Mouse (Mus musculus): Measurements from ENCODE around the gene Ahdc1.
"Not testable (repeated sequence)": the region's sequence is repeated elsewhere in the genome, so short reads cannot be mapped to it uniquely, and the experiment has no call there.

Gene Ahdc1

GRCm38 (mm10) chr4:132993553-132993952 is 17.5 kb upstream of the Ahdc1 start:
- peak; percentile 94 for DNase-seq (ENCODE audit: low read depth, low spot score)

DNA sequence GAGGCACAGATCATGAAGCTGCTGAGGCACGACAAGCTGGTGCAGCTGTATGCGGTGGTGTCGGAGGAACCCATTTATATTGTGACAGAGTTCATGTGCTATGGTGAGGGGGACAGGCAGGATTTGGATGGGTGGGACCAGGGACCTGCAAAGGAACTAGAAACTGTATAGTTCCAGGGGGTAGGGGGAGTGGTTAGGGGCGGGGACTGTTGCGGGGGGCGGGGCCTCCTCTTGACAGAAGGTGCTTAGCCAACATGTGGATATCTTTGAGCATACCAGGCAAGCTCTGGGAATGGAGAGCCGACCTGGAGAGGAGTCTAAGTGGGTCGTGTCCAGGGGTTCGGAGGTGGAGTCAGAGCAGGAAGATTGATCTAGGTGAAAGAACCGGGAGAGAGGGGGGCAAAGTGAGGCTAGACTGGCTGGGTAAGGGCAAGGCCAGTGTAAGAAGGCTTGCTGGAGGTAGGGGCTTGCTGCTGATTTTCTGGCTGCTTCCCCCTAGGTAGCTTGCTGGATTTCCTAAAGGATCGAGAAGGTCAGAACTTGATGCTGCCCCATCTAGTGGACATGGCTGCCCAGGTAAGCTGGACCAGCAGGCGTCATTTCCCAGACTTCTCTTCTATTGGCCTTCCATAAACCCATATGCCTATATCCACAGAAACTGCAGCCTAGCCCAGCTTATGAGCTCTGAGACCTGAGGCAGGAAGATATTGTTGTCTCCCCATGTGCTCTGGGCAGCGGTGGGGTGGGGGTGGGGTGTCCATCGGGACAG is 13.4 kb upstream of the Ahdc1 start:
- DNase-seq (ENCODE audit: low read depth, low spot score) = peak; percentile 71

- no peak for DNase-seq (ENCODE audit: low read depth, low spot score)
These were observed 8.2 kb upstream of the Ahdc1 start for GRCm38 (mm10) chr4:133002896-133003295.

DNA sequence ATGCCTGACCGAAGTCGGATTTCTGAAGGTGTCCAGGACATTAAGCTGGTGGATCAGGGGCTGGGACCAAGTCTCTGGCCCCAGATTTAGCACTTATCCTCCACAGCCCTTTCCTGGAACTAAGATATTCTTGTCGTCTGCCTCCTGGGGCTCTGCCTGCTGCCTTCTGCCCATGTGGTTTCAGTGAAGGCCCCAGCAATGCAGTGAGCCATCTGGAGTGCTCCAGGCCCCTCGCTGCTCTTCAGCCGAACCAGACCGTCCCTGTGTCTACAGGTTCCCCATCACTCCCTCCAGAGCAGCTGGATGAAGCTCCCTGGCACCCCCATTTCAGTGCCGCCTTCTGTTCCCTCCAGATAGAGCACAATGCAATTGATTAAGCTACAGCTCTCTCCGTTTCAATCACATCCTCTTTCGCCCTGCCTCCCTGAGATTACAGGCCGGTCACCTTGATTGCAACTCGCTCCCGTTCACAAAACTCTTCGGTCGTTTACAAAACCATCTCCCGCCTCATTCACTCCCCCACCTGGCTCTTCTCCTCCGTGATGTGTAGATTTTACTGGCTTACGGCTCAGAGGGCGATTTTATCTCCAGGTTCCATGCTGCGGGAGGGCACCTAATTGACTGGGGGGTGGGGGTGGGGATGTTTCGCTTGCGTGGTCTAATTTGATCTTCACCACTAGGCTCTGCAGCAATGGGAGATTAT is 7.6 kb upstream of the Ahdc1 start:
- DNase-seq (ENCODE audit: low read depth, low spot score) = no peak

GRCm38 (mm10) chr4:133005233-133005632 is 5.8 kb upstream of the Ahdc1 start:
- DNase-seq (ENCODE audit: low read depth, low spot score) = peak; percentile 90

DNA sequence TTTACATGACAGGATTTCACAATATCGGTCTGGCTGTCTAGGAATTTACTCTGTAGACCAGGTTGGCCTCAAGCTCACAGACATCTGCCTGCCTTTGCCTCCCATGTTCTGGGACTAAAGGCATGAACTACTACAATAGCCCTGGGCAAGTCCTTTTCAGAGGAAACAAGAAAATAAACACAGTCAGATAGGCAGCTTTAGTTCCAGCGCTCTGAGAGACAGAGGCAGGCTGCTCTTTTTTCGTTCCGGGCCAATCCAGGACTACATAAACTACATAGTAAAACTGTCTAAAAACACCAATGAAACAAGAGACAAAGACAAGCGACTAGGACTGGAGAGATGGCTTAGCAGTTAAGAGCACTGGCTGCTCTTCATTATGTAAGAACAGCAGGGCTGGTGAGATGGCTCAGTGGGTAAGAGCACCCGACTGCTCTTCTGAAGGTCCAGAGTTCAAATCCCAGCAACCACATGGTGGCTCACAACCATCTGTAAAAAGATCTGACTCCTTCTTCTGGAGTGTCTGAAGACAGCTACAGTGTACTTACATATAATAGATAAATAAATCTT is 5.1 kb upstream of the Ahdc1 start:
- not testable (repeated sequence) for DNase-seq (ENCODE audit: low read depth, low spot score)

GRCm38 (mm10) chr4:133007513-133008380 is 3.3 kb upstream of the Ahdc1 start:
- DNase-seq (ENCODE audit: low read depth, low spot score) = no peak

- no peak for DNase-seq (ENCODE audit: low read depth, low spot score)
These were observed 1.9 kb upstream of the Ahdc1 start for GRCm38 (mm10) chr4:133009131-133009530.

- no peak for DNase-seq (ENCODE audit: low read depth, low spot score)
These were observed 1.4 kb upstream of the Ahdc1 start for GRCm38 (mm10) chr4:133009676-133010075.

GRCm38 (mm10) chr4:133010611-133011010 is 449 bp upstream of the Ahdc1 start:
- DNase-seq (ENCODE audit: low read depth, low spot score) = peak; percentile 88

DNA sequence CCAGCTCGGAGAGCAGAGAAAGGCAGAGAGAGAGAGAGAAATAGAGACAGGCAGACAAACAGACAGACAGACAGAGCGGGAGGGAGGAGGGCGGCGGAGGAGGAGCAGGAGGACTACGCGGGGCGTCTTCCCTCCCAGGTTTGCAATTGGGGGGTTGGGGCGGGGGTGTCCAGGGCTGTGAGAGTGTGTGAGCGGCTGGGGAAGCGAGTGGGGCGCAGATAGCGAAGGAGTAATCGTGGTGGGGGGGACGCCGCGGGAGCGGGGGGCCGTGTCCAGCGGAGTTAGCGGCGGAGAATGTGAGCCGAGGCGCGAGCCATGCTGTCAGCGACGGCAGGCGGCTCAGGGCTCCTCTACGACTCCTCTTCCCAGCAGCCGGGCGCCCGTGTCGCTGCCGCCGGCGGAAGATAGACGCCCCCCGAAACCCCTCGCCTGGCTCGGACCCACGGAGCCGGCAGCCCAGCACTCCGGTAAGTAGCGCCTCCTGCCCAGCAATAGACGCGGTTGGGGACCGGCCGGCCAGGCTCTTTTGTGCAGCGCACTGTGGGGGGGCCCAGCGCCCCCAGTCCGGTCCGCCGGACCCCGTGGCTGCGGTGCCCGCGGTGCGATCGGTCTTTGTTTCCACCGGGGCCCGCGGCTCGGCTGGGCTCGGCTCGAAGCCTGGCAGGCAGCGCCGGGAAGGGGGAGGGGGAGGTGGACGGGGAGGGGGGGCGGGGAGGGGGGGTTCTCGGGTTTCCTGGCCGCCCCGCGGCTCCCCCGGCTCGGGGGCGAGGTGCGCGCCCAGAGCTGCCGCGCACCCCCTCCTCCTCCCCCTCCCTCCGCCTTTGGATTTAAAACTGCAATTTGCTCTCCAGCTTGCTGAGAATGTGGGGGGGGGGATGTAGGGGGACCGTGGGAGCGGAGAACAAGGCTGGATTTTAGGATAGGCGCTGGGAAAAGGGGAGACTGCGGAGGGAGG is 1.0 kb downstream of the Ahdc1 start:
- no peak for DNase-seq (ENCODE audit: low read depth, low spot score)

DNA sequence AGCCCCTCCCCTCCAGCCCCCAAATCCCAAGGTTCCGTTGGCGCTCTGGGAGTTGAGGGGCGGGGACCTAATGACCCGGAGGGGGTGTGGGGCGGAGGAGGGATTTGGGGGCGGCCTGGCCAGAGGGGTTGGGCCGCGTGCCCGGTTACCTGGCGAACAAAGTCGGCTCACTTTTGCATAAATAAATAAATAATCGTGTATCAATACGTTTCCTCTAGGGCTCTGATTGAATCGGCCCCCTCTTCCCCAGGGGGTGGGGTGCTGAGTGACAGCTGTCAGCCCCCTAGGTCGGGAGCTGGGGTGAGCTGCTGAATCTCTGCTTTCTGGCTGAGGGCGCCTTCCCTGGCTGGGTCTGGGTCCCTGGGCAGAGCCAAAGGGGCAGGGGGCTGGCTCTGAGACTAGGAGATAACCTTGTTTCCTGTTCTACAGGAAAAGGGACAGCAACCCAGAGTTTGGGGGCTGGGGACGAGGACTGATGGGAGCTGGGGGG is 1.8 kb downstream of the Ahdc1 start:
- DNase-seq (ENCODE audit: low read depth, low spot score) = no peak

- DNase-seq (ENCODE audit: low read depth, low spot score) = no peak
These were observed 2.3 kb downstream of the Ahdc1 start for GRCm38 (mm10) chr4:133013266-133013891.

DNA sequence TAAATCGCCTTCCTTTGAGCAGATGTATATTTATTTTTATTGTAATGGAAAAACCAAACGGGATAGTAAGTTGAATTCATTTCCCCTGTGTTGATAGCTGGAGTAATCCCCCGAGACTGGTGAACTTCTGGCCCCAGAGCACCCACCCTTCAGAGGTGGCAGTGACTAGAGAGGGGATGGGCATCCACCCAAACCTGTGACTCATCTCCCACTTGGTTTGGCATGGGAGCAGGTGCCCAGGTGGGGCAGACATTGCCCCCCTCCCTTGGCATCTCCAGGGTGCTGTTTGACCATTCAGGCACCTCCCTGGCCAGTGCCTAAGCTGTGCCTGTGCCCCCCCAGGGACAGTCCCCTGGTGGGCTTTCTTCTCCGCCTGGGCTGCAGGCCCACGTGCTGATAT is 3.0 kb downstream of the Ahdc1 start:
- no peak for DNase-seq (ENCODE audit: low read depth, low spot score)

DNA sequence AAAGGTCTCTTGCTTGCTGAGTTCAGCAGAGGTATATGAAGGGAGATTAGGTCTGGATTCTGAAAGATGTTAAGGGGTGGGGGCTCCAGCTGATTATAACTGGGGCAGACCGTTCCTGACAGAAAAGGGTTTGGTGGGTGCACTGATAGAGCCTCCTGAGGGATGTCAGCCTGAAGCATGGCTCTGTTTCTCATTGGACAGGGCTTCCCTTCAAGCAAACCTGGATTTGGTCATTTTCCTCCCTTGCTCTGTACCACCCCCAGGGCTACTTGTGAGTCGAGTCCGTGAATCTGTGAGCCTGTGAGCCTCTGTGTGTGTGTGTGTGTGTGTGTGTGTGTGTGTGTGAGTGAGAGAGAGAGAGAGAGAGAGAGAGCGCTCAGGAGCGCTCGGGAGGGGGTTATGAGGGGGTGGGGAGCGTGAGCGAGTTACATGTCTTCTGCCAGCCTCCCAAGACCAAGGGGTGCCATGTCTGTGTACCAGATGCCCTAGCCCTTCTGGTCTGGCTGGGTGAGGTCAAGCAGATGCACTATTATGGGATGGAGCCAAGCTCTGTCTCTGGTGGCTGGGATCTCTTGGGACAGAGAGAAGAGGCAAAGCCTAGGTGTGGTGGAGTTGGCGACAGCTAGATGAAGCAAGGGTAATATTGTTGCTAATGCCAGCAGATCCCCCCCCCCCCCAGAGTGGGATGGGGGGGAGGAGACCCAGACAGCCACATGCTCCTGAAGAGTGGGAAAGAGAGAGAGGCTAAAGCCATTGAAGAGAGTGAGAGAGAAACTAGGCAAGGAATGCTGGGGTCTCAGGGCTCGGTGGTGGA is 4.0 kb downstream of the Ahdc1 start:
- DNase-seq (ENCODE audit: low read depth, low spot score) = no peak

DNA sequence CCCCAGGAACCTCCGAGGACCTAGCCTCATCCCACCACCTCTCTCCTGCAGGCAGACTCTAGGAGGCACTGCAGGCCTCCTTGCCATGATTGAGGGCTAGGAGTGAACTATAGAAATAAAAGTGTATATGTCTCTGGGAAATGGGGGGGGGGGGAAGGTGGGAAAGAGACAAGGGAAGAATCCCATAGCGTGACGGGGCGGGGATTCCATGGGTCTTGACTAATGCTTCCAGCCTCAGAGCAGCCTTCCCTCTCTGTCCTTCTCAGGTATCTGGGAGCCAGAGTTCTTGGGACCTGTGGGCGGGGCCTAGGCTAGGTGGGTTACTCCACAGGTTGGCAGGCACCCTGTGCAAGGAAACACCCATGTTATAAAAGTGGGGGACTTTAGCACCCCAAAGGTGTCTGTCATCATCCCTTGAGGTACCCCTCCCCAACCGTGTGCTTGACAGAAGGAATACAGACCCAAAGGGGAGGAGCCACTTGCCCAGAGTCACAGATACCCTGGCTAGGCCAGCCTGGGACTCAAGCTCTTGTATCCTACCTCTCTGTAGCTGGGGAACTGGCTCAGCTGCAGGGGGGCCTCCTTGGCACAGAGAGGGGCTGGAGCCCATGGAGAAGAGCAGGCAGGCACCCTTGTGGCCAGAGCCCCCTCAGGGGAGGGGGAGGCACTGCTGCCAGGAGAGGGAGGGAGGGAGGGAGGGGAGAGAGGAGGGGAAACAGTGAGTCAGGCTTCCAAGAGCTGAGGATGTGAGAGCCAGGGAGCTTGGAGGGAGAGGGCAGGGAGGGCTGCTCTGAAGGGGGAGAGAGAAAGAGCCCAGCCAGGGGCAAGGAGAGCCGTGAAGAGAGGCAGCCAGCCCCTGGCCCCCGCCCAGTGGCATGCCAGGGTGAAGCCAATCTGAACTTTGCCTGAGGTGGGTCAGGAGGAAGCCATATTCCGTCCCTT is 4.9 kb downstream of the Ahdc1 start:
- DNase-seq (ENCODE audit: low read depth, low spot score) = no peak

GRCm38 (mm10) chr4:133016677-133017415 is 5.8 kb downstream of the Ahdc1 start:
- DNase-seq (ENCODE audit: low read depth, low spot score) = no peak
